Mouse (Mus musculus) bone marrow, adult 2 months (tissue): ENCODE measurements around the gene Qsox1.

Experiments
- CTCF ChIP-seq: fragments of 200-500 bp; IDR thresholded peaks from 2 replicates; pipeline ENCODE4 v1.5.1; 2011; ENCODE audit warnings: low read length, control low read depth; ENCODE audit not compliant: control insufficient read depth, insufficient read depth
- POLR2A ChIP-seq: fragments of 200-500 bp; IDR thresholded peaks from 2 replicates; pipeline ENCODE4 v1.6.1; 2011; ENCODE audit warnings: low read depth, mild to moderate bottlenecking, control low read depth, low read length, borderline replicate concordance; ENCODE audit not compliant: control insufficient read depth

DNA sequence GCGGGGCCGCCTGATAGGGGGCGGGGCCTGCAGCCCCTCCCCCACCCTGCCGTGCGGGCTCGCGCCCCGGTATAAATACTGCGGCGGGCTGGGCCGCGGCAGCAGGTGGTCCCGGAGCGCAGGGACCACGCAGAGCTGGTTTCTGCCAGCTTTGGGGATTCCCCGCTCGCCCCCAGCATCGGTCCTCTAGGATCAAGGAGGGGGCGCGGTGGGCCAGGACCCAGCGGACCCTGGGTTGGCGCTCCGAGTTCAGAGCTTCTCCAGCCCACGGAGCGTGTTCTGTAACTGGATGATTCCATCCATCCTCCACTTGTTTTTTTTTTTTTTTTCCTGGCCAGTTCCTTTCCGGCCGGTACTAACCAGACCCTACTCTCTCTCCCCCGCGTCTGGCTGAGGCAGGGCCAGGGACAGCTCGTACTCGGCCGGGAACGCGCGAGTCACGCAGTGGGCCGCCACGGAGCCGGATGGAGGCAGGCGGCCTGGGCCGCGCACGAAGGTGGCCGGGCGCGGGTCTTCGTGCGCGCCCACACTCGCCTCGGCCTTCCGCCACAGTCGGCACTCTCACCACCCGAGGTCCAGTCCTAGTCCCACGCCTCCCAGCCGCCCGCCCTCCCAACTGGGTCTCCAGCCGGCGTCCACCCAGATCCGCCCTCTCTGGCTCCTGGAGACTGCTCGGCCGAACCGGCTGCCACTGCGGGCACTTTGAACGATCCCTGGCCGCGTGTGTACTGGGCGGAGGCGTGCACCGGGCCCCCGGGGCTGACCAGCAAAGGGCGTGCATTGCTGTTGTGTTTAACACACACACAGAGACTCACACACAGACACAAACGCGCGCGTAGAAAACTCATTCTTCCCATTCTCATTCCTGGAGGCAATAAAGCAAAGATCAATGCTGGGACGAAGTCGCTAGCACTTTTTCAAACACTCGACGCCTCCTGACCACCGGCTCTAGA is 70.0 kb downstream of the Qsox1 start:
- TF ChIP-seq CTCF, result no peak
- TF ChIP-seq POLR2A, result no peak
